Mouse (Mus musculus): ENCODE results near the gene Lmo7.

DNA sequence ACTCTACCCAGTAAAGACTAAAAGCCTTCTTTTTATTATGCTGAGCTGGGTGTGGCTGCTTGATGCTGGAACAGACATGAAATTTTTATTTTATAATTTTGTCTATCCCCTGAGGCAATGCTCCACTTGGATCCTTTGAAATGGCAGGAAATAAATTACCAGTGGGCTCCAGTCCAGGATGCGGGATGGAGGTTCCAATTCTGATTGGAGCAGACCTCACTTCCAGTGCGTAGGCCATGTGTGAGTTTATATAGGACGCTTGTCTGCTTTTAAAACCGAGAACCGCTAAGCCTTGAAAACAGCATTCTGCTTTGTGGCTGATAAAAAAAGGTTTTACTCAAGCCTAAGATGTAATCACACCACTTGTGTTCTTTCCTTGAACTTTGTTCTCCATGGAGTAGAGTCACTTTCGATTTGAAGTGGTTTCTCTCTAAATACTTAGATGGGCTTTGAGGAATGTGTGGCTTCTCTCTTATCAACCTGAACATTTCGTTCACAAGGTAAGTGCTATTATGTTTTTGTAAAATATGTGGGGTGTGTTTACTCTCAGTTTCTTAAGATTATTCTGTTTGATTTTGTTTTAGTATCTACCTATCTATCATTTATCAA, 108.6 kb downstream of the Lmo7 start:
- TF ChIP-seq CTCF (IDR thresholded peaks at IDR 0.05; ENCODE audit: control insufficient read depth, insufficient read depth, insufficient replicate concordance, low read depth, low read length) (no peak), POLR2A (IDR thresholded peaks at IDR 0.05; ENCODE audit: control insufficient read depth, low read depth, low read length) (no peak)
